Mouse (Mus musculus) monocyte, adult 2 months (primary cell): ENCODE measurements around the gene Card19.

Experiments used
- DNase-seq, 2 experiments: peaks; one replicate each; pipeline ENCODE4 v3.0.0; 2022; ENCODE audit warnings: low spot score in 2 of 2, low read depth in 1 of 2

The Card19 gene

DNA sequence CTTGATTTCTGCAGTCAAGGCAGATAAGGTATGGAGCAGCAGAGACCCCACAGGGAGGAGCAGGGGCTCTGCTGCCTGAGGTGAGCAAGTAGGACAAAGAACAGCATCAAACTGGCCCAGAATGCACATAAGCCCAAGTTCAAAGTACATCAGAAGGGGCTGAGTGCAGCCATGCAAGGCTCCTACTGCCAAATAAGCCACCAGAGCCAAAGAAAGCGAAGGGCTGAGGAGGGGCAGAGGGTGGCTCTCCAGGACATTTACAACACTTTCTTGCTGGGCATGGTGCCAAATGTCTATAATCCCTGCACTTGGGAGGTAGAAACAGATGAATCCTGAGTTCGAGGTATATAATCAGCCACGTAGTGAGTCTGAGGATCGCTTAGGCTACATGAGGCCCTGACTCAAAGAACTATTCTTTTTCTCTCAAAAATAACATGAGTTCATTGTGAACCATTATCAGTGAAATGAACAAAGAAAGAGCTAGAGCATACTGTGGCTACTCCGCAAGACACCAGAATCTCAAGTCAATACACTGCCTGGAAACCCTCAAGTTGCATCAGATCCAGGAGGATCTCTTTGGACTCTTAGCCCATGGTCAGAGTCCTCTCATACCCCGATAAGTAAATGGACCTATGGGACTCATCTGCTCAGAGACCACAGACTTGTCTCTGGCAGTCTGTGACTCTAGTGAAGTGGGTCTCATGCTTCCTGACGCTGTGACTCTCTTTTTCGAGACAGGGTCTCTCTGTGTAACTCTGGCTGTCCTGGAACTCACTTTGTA is 18.1 kb upstream of the Card19 start:
- no peak for DNase-seq

DNA sequence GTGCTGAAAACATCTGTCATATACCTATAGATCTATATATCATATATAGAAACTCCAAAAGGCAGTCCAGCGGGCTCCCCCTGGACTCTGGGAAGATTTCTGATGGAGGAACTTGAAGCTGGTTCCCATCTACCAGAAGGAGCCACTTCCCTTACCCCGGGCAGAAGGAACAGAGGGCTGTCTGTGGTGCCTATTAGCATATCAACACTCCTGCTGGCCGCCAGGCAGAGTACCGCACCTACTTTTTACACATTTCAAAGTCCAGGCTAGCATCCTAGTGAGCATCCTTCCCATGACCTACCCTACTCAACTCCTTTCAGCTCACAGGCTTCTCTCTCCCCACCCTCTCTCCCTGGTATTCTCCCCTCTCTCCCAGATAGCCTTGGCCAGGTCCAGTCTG is 9.8 kb upstream of the Card19 start:
- DNase-seq: no peak

DNA sequence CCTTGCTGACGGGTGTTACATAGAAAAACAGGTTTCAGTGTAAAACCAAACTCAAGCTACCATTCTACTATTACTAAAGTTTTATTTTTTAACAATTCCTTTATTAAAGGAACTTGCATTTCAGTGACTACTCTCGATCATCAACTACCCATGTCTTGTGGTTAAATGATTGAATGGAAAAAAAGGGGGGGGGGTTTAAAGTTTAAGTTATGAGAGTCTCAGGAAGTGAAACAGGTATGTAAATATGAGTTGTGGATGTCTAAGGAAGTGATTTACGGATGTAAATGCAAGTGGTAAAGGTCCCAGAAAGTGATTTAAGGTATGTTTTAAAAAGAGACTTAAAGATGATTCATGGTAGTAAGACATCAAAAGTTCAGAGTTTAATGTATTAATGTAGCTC is 9.3 kb upstream of the Card19 start:
- DNase-seq: no peak

DNA sequence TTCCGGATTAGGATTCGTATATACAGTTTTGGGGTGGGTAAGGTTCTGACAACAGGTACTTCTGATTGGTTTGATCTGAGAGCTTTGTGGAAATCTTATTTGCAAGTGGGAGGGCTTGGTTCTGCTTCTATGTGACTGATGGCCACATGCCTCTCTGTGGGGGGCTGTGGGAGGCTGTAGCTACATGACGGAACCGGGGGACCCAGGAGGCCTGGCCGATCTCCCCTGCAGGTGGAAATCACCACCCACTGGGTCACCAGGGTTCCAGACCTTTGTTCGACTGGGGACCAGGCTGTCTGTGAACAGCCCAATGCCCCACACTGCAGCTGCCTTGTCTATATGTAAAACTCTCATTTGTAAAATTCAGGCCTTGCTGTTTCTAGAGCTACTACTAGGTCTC is 8.9 kb upstream of the Card19 start:
- DNase-seq: no peak

DNA sequence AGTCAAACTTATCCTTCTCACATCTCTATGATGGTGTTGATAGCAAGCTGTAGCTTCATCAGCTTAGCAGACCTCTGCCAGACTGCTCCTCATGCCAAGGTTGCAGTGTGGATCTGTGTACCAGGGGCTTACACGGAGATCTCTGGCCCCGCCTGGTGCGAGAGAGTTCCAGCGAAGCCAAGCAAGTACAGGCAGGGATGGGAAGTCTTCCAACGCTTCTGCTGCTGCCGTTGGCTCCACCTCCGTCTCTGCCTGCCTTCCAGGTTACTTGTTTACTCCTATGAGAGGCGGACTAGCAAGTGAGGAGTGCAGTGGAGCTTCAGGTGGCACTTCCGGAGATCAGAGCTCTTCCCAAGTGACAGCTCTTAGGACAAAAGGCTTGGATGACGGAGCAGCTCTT is 8.5 kb upstream of the Card19 start:
- DNase-seq: no peak

DNA sequence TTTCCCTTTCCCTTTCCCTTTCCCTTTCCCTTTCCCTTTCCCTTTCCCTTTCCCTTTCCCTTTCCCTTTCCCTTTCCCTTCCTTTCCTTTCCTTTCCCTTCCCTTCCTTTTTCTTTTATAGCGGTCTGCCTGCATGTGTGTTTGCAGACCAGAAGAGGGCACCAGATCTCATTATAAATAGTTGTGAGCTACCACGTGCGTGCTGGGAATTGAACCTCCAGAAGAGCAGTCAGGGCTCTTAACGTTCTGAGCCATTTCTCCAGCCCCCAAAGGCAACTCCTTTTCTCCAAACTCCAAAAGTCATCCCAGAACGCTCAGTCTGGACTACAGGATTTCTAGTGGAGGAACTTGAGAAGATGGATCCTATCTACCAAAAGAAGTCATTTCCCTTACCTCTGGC is 5.1 kb upstream of the Card19 start:
- DNase-seq: no peak

DNA sequence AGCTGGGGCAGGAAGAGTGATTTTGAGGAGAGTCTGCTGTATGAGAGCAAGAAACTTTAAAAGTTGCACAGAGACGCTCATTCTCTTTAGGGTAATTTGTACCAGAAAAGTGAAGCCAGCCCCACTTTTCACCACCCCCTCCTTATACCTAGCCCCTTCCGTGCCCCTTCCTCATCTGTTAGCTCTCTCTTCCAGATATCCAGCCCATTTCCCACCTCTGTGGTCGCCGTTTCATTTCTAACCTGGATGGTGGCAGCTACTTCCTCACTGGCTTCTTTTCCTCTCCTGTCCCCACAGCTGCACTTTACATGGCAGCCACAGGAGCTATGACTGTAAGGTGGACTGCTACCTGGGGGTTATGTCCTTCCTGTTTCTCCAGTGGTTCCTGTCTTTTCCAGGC is 3.5 kb upstream of the Card19 start:
- no peak for DNase-seq

DNA sequence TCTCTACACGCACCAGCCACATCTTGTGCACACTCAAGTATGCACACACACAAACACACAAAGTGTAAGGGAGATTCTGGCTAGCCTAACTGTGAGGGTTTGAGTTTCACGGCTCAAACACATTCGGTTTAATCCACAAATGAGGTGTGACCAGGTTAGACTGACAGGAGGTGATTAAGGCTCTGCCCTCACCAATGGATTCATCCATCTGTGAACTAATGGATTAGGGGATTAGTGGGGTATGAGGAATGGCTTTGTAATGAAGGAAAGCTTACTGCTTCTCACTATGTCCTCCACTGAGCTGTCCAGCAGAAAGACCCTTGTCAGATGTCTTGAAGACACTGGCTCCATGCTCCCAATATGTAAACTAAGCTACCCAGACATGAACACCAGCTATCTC is 2.8 kb upstream of the Card19 start:
- DNase-seq: no peak

DNA sequence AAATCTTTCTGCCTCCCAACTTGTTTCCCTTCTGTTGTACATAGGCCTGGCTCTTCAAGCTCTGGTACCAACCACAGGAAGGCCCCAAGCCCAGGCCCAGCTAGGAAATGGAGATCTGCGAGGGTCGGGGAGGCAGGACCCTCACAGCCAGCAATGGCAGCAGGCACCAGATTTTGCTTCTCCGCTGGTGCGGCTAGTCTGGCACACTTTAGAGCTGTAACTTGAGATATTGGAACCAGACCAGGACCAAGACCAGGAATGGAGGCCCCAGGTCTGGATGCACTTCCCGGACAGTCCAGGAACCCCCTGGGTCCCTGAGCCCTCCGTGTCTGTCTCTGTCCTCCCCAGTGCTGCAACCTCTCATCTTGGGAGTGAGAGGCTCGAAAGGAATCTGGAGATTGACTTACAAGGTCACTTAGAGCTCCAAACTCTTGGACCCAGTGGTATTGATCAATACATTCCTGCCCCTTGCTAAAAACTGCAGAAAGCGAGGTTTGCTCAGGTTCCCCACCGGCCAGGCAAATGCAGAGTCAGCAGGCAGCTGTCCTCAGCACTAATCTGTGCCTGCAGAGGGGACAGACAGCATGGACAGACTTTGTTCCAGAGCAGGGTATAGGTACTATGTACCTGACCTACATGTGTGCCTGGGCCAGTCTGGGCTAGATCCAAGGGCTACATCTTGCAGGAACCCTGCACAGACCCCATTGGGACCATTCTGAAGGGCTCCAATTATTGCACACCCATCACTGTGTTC is 1.1 kb upstream of the Card19 start:
- DNase-seq: no peak

DNA sequence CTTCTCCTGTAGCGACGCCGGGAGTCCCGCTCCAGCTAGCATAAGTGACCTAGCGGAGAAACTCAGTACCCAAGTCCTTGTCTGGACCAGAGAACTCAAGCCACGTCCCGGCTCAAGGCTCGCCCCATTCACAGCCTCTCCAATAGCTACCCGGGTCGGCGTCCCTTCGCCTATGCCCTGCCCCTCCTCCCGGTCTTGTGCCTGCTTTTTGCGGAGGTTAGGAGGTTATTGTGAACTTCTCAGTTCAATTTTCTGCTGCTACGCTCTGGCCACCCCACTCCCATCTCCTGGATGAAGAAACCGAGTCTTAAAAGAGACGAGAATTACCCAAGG is 349 bp upstream of the Card19 start:
- DNase-seq: no peak

DNA sequence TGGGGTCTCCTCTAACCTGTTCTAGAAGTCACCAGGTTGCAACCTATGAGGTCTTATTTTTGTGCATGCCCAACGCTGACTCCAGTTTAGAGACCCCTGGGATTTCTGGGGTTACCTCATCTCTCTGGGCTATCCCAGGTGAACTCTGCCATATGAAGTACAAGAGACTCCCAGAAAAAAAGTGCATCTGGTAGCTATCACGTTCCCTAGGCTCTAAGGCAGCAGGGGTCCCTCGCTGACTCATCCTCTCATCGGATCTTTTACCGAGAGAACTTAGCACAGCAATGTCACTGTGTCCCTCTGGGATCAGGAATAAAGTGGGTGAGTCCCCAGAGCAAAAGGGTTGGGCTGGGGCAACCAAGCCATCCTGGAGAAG is 721 bp downstream of the Card19 start:
- DNase-seq: no peak

DNA sequence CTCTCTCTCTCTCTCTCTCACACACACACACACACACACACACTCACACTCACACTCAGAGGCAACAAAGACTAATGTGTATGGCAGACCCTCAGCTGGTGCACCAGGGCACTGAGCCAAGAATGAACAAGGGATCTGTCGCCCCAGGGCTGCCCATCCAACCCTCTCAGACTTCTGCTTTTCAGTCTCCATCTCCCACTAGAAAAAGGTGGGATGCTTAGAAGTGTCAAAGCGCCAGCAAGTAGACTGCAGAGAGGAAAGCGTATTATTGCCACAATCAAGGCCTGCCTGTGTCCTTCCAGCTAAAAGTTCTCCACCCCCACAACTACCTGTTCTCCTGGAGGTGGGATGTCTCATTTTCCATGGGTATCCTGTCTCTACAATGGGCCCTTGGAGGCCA is 1.4 kb downstream of the Card19 start:
- no peak for DNase-seq

DNA sequence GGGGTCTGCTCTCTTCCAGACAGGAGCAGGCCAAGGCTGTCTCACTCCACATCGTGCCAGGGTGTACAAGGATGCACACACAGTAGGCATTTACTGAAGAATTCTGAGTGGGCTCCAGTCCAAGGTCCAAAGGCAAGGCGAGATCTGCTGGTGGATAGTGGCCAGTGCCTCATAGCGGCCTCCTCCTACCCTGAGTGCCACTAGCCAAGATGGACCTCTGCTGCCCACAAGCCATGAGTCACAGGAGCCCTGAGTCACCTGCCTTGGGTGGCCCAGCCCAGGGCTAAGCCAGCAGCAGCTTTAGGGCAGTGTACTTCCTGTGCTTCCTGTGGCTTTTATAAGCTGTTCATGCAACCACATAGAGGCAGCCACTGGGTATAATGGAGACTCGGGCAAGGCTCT is 2.3 kb downstream of the Card19 start:
- peak; percentile 74 to 75 for DNase-seq

DNA sequence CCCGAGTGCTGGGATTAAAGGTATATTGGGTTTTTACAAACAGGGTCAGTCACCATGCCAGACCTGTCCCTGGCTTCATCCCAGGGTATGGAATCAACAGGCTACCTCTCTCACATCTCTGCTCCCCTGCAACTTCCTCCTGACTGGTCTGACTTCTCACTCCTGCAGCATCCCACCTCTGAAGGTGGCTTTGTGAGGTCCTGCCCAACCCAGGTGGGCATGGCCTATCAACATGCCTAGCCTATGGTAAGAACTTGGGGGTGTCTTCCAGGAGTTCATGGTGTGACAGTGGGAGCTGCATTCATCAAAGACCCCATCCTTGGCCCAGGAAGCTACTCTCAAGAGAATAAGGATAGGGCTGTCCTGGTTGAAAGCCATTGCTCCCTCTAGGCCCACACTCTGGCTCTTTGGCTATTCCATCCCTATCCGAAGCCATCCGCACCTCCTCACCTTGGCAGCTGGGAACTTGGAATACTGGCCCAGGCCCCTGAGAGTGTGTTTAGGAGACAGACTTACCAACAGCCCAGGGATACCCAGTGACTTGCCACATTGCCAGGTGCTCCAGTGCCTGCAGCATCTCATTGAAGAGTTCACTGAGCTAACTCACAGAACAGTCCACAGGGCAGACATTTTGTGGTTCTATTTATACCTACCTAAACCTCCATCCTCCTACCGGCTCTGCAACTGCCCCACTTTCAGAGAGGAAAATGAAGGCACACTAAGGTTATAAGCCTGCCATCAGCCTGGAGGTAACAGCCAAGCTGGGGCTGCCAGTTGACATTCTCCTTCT is 2.9 kb downstream of the Card19 start:
- no peak for DNase-seq

DNA sequence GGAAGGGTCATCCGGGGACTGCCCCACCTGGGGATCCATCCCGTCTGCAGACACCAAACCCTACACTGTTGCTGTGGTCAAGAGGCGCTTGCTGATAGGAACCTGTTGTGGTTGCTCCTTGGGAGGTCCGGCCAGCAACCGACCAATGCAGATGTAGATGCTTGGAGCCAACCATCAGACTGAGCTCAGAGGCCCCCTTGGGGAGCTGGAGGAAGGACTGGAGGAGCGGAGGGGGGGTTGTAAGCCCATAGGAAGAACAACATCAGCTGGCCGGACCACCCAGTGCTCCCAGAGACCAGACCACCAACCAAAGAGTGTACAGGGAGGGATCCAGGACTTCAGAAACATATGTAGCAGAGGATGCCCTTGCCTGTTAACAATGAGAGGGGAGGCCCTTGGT is 6.5 kb downstream of the Card19 start:
- no peak for DNase-seq

DNA sequence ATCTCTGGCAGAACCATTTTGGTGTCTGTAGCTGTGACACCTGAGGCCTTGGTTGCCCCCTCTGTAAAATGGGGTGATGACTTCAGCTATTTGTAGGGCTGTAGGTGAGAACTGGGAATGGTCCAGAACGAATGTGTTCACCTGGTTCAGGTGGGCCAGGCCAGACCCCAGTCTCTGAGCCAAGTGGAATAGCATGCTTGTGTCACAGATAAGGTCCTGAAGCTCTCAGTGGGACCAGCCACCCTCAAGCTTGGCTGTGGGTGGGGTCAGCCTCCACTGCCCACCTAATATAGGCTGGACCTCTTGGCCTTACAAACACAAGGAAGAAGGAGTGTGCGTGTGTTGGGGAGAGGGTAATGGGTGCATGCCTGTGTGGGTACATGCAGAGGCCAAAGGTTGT is 9.5 kb downstream of the Card19 start:
- no peak for DNase-seq

DNA sequence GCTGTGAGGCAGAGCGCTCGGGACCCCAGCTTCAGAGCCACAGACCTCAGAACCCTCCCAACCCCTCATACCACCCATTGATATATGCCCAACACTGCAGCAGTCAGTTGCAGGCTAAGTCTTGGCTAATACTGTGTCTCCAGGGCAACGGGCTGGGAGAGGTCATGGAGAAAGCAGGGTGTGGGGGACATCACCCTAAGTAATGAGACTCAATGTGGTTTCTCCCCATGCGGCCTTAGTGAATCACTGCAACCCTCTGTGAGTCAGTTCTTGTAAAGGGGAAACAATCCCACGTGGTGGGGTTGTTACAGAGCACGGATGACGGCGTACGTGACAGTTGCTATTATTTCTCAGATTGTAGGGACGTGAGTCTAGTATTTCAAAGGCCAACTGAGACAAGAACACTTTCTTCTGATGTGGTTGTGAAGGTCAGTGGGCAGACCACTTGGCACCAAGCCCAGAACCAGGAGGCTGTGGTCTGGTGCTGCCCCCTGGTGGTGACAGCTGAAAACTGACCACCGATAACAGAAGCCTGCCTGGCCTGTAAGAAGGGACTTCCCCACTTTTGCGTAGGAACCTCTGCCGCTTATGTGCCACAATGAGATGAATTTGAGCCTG is 10.3 kb downstream of the Card19 start:
- DNase-seq: peak; percentile 91 to 97

DNA sequence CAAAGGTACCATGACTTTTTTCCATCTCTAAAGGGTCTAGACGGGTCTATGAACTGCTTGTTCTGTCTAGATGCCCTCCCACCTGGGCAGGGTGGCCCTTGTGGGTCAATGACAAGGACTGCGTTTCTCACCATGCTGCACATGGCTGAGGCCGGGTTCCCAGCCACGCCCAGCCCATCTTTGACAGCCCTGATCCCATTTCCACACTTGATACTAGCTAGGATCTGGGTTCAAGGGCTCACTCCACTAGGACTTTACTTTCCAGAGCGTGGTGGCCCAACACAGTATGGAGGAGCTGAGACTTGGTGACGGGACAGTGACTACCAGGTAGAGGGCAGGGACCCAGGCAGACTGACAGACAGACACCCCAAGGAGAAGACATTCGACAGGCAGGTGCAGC is 13.3 kb downstream of the Card19 start:
- DNase-seq: no peak

DNA sequence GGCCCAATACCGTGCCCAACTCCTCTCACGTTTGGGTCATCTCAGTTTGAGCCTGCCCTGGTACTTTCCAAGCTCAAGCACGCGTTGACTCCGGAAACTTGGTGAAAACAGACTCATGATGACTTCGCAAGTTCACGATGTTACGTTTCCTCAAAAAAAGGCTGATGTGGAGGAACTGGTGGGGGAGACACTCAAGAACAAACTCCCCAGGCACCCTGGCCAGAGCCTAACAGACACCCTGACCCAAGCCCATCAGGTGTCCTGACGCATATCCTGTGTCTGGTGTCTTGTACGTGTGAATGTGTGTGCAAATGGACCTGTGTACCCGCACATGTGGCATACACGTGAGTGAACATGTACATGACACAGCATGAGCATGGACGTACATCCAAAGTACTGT is 15.1 kb downstream of the Card19 start:
- peak; percentile 79 to 81 for DNase-seq

DNA sequence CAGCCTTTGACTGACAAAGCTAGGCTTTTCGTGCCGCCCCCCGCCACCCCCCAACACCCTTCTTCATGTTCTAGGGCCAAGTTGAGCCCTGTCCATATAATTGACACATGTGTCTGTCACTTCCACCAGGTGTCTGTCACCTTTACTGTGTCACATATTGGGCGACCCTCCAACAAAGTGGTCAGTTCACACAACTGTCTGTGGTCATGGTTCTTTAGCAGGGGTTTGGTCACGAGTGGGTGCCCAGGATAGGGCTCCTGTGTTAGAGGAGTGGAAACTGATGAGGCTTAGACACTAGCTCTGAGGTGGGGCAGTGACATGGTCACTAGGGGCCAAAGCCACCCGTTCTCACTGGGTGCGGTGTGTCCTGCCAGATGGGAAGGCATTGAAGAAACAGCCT is 15.9 kb downstream of the Card19 start:
- DNase-seq: no peak

DNA sequence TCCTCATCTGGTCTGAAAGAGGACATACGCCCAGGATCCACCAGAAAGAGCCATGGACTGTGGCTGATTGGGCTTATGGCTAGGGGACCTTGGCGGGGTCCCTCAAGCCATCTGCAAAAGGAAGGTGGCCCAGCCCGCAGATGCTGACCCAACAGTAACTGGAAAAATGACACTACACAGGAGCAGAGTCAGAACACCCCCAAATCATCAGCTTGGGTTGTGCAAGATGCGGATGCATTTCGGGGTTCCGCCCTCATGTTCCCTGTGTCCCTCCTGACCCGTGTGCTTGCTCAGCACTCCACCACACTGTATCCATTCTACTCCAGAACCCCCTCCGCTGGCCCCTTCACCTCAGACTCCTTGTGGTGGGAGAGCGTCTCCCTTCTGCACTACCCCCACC is 17.1 kb downstream of the Card19 start:
- DNase-seq: peak in 1 of 2 experiments; percentile 53

DNA sequence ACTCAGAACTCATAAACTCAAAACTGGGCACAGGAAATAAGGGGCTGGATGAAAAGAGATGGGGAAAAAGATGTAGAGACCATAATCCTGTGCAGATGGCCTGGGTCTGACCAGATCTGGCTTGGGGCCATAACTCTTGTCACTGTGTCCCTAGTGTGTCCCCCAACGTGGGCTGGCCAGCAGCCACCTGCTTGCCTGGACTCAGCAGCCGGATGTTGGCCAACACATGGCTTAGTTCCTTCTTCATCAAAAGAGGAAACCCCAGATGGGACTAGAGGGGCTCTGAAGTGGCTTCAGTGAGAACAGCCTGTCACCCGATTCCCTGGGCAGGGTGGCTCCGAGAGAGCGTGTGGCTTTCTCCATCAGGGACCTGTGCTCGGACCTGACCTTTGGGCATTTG is 19.1 kb downstream of the Card19 start:
- DNase-seq: peak; percentile 58 to 76
